Mouse (Mus musculus) lung, embryonic 16.5 days (tissue): ENCODE data around the gene A630001G21Rik. TPM values are rescaled to one million over a fixed set of nuclear protein-coding genes. Genes with fewer than 3 reads are reported as not detected.

ENCODE experiments used
- ATAC-seq: fragments of 200-750 bp; cut with Nextera tagmentation; 2 replicates; pipeline ENCODE4 v1.8.0; 2017; ENCODE audit warnings: low read depth, mild to moderate bottlenecking, moderate library complexity
- H3K27ac ChIP-seq: fragments of 300-500 bp; sonication (generic); 2 replicates; pipeline ENCODE4 v1.5.1; 2014; ENCODE audit warnings: mild to moderate bottlenecking, control low read depth, low read length
- H3K27me3 ChIP-seq: fragments of 300-500 bp; sonication (generic); 2 replicates; pipeline ENCODE4 v1.6.1; 2014; ENCODE audit warnings: low read depth, low read length, mixed read lengths; ENCODE audit not compliant: control insufficient read depth, insufficient read depth
- H3K36me3 ChIP-seq: fragments of 300-500 bp; sonication (generic); 2 replicates; pipeline ENCODE4 v1.6.1; 2014; ENCODE audit warnings: low read length; ENCODE audit not compliant: control insufficient read depth, insufficient read depth
- H3K4me1 ChIP-seq: fragments of 300-500 bp; sonication (generic); replicated peaks from 2 replicates; pipeline ENCODE4 v1.6.1; 2014; ENCODE audit warnings: low read length, mixed read lengths; ENCODE audit not compliant: control insufficient read depth, insufficient read depth
- H3K4me2 ChIP-seq: fragments of 300-500 bp; sonication (generic); 2 replicates; pipeline ENCODE4 v1.6.1; 2014; ENCODE audit warnings: low read depth, low read length, control low read depth
- H3K4me3 ChIP-seq: fragments of 300-500 bp; sonication (generic); 2 replicates; pipeline ENCODE4 v1.5.1; 2014; ENCODE audit warnings: mild to moderate bottlenecking, low read length, control low read depth
- H3K9ac ChIP-seq: fragments of 300-500 bp; sonication (generic); 2 replicates; pipeline ENCODE4 v1.6.1; 2014; ENCODE audit warnings: low read length, control low read depth
- H3K9me3 ChIP-seq: fragments of 300-500 bp; sonication (generic); 2 replicates; pipeline ENCODE4 v1.6.1; 2016; ENCODE audit warnings: low read length; ENCODE audit not compliant: control insufficient read depth
- WGBS: fragments of 180-500 bp; shearing (Covaris S2); extraction: QIAGEN DNeasy Blood & Tissue Kit; methylation state at CpG from one replicate; pipeline ENCODE4 v1.1.7; 2014; 5-methylcytosine and 5-hydroxymethylcytosine counted together
- polyA plus RNA-seq: library from polyadenylated mRNA; unstranded; fragments of >200 nt; fragmentation: Nextera tagmentation; extraction: Ambion mirVana; gene quantifications from 2 replicates; pipeline ENCODE4 v1.2.1, GENCODE M21; 2015

Gene A630001G21Rik
- polyA plus RNA-seq, 1 experiment from 2014 or later, result 1.3 TPM

DNA sequence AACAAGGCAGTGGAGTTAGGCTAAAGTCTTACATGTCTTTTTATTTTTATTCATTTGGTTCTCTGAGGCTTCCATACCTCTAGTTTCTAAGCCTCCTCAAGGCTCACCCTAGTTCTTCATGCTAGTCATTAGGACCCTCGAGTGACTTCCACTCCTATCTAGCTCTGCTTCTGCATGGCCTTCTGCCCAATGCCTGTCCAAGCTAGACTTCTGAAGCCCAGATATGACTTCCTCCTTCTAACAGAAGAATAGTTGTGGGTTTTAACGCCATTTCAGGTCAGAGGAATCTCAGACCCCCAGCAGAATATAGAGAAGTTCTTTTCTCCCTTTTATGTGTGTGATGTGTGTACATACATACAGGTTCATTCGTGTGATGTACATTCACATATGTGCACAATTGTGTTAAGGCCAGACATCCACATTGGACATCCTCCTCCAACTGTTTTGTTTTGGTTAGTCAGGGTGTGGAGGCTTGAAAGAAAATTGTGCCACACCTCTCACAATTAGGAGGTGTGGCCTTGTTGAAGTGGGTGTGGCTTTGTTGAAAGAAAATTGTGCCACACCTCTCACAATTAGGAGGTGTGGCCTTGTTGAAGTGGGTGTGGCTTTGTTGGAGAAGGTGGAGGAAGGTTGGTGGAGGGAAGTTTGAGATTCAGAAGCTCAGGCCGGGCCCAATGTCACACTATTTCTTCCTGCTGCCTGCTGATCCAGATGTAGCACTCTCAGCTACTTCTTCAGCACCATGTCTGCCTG lies 1.2 kb upstream of the A630001G21Rik start:
- H3K9me3 ChIP-seq, result no peaks in the 10 kb centered on the region
- H3K36me3 ChIP-seq, result no peaks in the 10 kb centered on the region
- no peak overlapping the region for H3K4me3 ChIP-seq
- no peaks in the 10 kb centered on the region for H3K27me3 ChIP-seq
- no peak for ATAC-seq
- H3K4me2 ChIP-seq, result no peak overlapping the region
- no peak overlapping the region for H3K9ac ChIP-seq
- no peak overlapping the region for H3K27ac ChIP-seq
- no peaks in the 10 kb centered on the region for H3K4me1 ChIP-seq
- 66% methylated on average over 4 of the region's 4 CpGs for WGBS

DNA sequence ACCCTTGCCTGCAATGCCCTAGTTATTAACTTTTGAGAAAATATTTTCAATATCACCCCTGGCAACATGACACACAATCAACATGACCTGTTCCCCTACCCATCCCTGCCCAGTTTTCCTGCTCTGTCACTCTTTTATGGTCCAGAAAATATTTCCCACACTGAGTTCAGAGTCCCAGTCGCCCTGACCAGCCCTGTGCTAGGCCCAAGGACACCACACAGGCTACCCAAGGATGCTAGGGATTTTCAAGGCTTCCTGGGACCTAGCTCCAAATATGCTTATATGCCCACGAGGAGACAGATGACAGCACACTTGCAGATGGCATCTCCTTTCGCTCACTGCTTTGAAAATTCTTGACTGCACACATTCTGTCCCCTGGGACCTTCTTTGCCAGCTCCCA lies 569 bp upstream of the A630001G21Rik start:
- no peak overlapping the region for H3K9ac ChIP-seq
- H3K4me3 ChIP-seq, result no peak overlapping the region
- ATAC-seq, result no peak
- no peaks in the 10 kb centered on the region for H3K9me3 ChIP-seq
- no peaks in the 10 kb centered on the region for H3K4me1 ChIP-seq
- WGBS, result 55% methylated on average over 3 of the region's 3 CpGs
- no peak overlapping the region for H3K27ac ChIP-seq
- no peaks in the 10 kb centered on the region for H3K27me3 ChIP-seq
- H3K36me3 ChIP-seq, result no peaks in the 10 kb centered on the region
- H3K4me2 ChIP-seq, result no peak overlapping the region

DNA sequence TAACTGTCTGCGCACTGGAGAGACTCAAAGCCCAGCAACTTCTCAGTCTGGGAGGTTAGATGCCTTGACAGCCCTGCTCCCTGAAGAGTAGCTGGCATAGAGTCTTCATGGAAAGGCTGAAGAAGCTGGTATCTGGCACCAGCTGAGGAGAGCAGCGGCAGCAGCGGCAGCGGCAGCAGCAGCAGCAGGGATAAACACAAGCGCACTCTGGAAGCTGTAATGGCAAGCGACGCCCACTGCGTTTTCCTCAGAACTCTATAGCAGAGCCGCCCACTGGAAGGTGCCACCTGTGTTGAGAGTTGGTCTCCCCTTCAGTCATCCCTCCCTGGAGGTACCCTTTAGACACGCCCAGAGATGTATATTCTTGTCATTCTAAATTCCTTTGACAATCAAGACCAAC lies 2.3 kb downstream of the A630001G21Rik start:
- Histone ChIP-seq H3K36me3 (no peaks in the 10 kb centered on the region), H3K4me2 (no peak overlapping the region), H3K9ac (no peak overlapping the region), H3K27ac (no peak overlapping the region), H3K4me3 (no peak overlapping the region), H3K9me3 (no peaks in the 10 kb centered on the region), H3K4me1 (no peaks in the 10 kb centered on the region), H3K27me3 (no peaks in the 10 kb centered on the region)
- no peak for ATAC-seq
- 35% methylated on average over 10 of the region's 10 CpGs for WGBS

DNA sequence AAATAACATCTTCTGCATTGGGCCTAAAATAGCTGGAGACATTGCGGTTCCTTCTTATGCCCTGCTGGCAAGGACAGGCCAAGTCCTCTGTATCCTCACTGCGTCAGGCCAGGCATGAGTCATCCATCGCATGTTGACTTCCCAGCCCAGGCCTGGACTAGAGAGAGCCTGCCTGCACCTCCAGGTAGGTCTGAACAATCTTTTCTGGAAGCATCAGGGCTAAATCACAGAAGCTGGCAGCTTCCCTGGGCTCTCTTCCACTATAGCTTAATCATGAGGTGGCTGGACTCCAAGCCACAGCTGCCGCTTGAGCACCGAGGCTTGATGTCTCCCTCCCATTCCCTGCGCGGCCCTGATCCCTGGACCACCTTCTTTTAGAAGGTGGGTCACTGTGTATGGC lies 3.3 kb downstream of the A630001G21Rik start:
- Histone ChIP-seq H3K4me2 (no peak overlapping the region), H3K9ac (no peak overlapping the region), H3K4me1 (no peaks in the 10 kb centered on the region), H3K4me3 (no peak overlapping the region), H3K27me3 (no peaks in the 10 kb centered on the region), H3K9me3 (no peaks in the 10 kb centered on the region), H3K27ac (no peak overlapping the region), H3K36me3 (no peaks in the 10 kb centered on the region)
- 79% methylated on average over 7 of the region's 7 CpGs for WGBS
- no peak for ATAC-seq

DNA sequence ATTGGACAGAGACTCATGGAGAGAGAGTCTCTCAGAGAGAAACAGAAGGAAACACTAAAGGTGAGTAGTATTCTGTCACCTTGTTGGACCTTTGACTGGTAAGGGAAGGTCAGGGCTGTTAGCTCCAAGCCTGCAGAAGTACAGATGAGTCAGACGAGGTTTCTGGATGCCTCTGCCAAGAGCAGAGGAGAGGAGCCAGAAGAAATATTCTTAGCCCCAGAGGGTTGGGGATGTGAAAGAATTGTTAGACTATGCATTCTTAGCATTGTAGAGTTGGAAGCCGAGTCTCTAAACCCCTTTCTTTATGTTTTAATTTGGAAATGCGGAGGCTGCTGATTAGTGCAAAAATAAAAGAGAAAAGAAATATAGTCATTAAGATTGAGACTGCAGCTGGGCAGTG lies 6.5 kb downstream of the A630001G21Rik start:
- H3K4me2 ChIP-seq, result no peak overlapping the region
- no peaks in the 10 kb centered on the region for H3K4me1 ChIP-seq
- no peak overlapping the region for H3K4me3 ChIP-seq
- 67% methylated on average over 3 of the region's 3 CpGs for WGBS
- no peaks in the 10 kb centered on the region for H3K9me3 ChIP-seq
- H3K36me3 ChIP-seq, result no peaks in the 10 kb centered on the region
- H3K27me3 ChIP-seq, result no peaks in the 10 kb centered on the region
- H3K27ac ChIP-seq, result no peak overlapping the region
- ATAC-seq, result no peak
- no peak overlapping the region for H3K9ac ChIP-seq

DNA sequence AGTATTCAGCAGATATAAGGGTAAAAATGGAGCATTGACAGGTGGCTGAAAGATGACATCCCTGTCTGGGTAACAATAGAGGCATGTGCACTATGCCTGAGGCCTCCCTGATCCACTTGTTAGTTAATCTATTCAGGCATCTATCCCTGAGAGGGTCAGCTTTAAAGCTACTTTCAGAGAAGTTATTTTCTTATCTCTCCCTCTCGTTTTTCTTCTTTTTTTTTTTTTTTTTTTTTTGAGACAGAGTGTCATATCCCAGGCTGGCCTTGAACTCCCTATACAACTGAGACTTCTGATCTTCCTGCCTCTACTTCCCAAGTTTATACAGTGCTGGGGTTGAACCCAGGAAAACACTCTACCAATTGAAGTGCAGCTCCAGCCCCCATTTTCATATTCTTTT lies 10.7 kb downstream of the A630001G21Rik start:
- no peaks in the 10 kb centered on the region for H3K27me3 ChIP-seq
- no peaks in the 10 kb centered on the region for H3K36me3 ChIP-seq
- no peaks in the 10 kb centered on the region for H3K9me3 ChIP-seq
- no peak overlapping the region for H3K4me2 ChIP-seq
- no peak for ATAC-seq
- H3K4me1 ChIP-seq, result no peaks in the 10 kb centered on the region
- H3K27ac ChIP-seq, result no peak overlapping the region
- no peak overlapping the region for H3K4me3 ChIP-seq
- H3K9ac ChIP-seq, result no peak overlapping the region
- 35% methylated on average over 1 of the region's 1 CpGs for WGBS

DNA sequence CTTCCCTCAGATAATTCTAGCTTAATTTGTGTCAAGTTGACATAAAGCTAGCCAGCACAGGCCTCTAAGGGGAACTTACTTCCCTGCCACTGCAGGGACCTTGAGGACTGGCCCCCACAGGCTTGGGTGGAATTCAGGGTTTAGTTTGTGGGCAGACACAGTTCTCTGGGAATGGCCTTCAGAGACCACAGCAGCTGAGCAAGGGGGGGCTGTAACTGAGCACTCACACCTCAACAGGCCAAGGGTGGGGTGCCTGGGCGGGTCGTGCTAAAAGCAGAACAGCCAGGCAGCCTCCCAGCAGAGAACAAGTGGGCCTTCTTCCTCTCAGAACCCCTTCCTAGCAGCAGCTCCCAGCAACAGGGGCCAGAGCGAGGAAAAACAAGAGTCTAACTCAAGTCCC lies 12.3 kb downstream of the A630001G21Rik start:
- no peaks in the 10 kb centered on the region for H3K4me1 ChIP-seq
- ATAC-seq, result no peak
- no peaks in the 10 kb centered on the region for H3K36me3 ChIP-seq
- H3K27ac ChIP-seq, result no peak overlapping the region
- H3K9ac ChIP-seq, result no peak overlapping the region
- H3K4me2 ChIP-seq, result no peak overlapping the region
- H3K9me3 ChIP-seq, result no peaks in the 10 kb centered on the region
- H3K4me3 ChIP-seq, result no peak overlapping the region
- no peaks in the 10 kb centered on the region for H3K27me3 ChIP-seq
- WGBS, result 70% methylated on average over 3 of the region's 3 CpGs

DNA sequence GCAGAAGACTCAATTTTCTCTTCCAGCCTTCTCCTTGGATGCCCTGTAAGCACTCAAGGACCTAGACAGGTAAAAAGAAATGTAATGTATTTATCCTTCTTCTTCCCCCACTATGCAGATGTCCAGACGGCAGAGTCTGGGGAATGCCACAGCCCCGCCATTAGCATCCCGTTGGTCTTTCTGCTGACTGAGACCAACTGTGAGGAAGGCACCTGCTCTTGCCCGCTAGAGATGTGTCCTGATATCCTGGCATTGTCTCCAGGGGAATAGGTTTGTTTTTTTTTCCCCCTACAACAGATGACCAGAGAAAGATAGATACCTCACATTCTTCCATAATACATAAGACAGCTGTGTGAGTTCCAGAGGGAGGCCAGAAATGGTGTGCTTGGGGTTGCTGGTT lies 14.2 kb downstream of the A630001G21Rik start:
- no peak overlapping the region for H3K27ac ChIP-seq
- ATAC-seq, result no peak
- no peak overlapping the region for H3K9ac ChIP-seq
- no peaks in the 10 kb centered on the region for H3K4me1 ChIP-seq
- H3K4me3 ChIP-seq, result no peak overlapping the region
- no peaks in the 10 kb centered on the region for H3K9me3 ChIP-seq
- H3K27me3 ChIP-seq, result no peaks in the 10 kb centered on the region
- 69% methylated on average over 4 of the region's 4 CpGs for WGBS
- H3K4me2 ChIP-seq, result no peak overlapping the region
- H3K36me3 ChIP-seq, result no peaks in the 10 kb centered on the region

DNA sequence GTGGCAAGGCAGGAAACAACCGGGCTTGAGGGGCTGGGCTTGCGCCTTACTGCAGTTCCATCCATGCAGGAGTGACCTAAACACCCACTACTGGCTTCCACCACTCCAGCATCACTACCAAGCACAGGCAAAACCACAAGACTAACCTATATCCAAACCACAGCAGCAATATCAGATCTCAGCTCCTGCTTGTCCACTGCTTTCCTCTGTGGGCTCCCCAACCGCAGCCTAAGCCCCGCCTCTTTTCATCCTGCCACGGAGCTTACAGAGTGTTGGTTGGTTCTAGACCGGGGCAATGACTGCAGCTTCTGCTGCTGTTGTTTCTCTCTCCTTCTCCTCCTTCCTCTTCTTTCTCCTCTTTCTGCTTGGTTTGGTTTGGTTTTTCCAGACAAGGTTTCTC lies 15.1 kb downstream of the A630001G21Rik start:
- Histone ChIP-seq H3K27me3 (no peaks in the 10 kb centered on the region), H3K4me2 (no peak overlapping the region), H3K36me3 (no peaks in the 10 kb centered on the region), H3K9me3 (no peaks in the 10 kb centered on the region), H3K4me1 (no peaks in the 10 kb centered on the region), H3K27ac (no peak overlapping the region), H3K9ac (no peak overlapping the region), H3K4me3 (no peak overlapping the region)
- ATAC-seq, result no peak
- WGBS, result 61% methylated on average over 6 of the region's 6 CpGs

DNA sequence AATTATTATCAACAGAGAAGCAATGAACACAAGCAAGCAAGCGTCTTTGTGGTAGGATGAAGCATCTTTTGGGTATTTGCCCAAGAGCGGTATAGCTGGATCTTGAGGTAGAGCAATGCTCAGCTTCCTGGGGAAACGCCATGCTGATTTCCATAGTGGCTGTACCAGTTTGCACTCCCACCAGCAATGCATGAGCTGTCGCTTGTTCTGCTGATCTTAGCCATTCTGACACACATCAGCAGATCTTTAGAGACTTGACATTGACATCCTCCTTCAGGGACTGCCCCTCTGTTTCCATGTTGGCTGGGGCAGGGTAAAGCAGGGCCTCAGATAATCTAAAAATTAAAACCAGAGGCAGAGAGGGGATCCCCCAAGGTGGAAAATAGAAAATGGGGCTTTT lies 16.8 kb downstream of the A630001G21Rik start:
- H3K9ac ChIP-seq, result no peak overlapping the region
- no peak overlapping the region for H3K4me2 ChIP-seq
- H3K4me1 ChIP-seq, result no peaks in the 10 kb centered on the region
- WGBS, result 81% methylated on average over 4 of the region's 4 CpGs
- H3K36me3 ChIP-seq, result no peaks in the 10 kb centered on the region
- ATAC-seq, result no peak
- no peaks in the 10 kb centered on the region for H3K27me3 ChIP-seq
- no peak overlapping the region for H3K4me3 ChIP-seq
- H3K27ac ChIP-seq, result no peak overlapping the region
- H3K9me3 ChIP-seq, result no peaks in the 10 kb centered on the region
